Mouse (Mus musculus) c-Kit-positive CD71-positive TER-119-positive erythroid progenitor cells, embryonic 14.5 days (primary cell): Measurements from ENCODE around the gene Espnl.
A peak's percentile ranks its signal among the peaks of the same experiment; 100 is the strongest.

Source experiments
- DNase-seq: peaks from one replicate; pipeline ENCODE4 v3.0.0-alpha.2; 2013; ENCODE audit warnings: low spot score

The Espnl gene

DNA sequence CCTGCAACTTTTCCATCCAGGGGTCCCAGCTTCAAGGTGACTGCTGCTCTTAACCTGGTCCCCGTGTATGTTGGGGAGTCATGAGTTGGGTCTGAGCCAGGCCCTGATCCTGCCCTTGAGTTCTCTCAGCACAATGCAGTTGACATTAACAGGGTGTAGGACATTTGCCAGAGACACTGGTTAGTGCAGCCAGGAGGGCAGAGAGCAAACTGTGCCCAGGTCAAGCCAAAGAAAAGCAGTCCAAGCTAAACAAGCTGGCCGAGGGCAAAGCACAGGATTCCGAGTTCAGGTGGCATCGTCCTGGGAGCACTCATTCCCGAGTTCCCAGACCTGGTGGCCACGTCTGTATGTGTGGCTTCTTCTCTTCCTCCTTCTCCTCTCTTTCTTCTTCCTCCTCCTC lies 4.2 kb upstream of the Espnl start:
- no peak for DNase-seq

DNA sequence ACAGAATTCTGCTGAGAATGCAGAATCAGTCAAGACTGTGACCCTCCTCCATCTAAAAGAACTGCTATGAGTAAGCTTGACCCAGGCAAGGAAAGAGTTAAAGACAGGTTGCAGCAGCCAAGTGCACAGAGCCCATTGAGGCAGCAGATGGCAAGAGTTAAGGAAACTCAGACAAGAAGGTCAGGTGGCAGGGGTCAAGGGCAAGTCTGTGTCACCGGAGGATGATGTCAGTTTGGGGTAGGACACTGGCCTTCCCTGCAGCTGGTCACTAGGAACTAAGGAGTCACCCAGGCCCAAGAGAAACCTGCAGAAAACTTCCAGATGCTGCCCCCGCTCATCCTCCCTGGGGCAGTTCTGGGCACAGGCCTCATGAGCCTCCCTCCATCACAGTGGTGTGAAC lies 2.8 kb downstream of the Espnl start:
- no peak for DNase-seq

DNA sequence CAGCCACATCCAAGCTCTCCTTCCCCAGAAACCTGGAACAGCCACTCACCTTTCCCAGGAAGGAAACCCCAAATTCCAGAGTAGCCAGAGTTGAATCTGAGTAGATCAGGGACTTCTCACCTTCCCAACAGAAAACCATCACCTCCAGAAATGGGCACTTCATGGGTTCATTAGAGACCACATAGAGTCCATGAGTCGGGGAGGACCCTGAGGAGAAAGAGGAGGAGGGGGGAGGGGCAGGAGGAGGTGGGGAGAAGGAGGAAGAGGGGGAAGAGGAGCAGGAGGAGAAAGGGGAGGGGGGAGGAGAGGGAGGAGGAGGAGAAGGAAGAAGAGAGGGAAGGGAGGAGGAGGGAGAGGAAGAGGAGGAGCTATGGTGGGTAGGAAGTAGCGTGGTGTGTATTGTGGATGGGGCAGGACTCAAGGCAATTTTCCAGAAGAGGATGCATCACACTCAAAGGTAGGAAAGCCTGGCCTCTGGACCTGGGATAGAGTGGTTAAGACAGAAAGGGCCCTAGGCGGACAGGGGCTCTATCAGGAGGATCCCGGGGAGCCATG lies 3.7 kb downstream of the Espnl start:
- DNase-seq: no peak

DNA sequence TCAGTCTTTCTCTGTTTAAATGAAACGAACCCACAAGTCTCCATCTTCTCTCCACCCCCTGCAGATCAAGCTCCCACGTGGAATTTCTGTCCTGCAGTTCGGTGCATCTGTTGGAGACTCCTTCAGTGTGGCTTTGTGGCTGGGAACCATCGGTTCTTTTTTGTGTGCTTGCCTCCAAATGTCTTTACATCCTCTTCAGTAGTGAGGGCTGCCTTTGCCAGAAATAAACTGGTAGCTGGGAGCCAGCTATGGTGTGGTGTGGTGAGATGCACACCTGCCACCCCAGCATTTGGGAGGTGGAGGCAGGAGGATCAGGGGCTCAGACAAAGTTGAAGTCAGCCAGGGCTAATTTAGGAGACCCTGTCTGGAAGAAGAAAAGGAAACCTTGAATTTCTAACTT lies 10.2 kb downstream of the Espnl start:
- DNase-seq: no peak

DNA sequence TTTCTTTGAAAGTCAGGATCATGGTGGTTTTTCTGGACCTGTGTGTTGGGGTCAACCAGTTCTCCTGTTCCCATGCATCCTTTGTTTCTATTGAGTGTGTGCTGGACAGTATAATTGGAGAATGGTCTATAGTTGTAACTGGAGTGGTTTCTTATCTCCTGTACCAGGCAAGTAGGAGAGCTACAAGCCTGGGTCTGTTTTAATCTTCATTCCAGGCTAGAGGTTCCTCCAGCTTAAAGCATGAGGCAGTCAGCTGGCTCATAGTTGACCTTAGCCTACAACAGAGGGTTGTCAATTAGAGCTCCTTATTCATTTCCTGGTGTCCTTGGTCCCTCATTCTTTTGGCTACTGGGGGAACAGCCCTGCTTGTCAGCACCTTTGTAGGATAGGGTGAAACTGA lies 11.7 kb downstream of the Espnl start:
- no peak for DNase-seq

DNA sequence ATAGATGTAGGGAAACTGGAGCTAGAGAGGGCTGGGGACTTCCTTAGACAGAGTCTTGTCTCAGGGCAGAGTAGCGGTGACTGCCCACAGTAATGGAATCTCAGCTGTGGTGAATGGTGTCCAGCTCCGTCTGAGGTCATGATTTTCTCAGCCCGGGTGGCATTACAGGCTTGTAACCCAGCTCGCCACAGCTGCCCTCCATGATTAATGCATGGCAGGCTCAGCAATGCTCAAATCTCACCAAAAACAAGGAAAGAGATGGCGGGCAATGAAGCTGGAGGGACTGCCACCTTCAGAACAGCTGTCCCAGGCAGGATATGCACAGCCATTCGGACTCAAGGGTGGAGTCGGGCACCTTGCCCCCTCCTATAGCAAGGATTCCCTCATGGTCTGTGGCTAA lies 15.5 kb downstream of the Espnl start:
- no peak for DNase-seq

DNA sequence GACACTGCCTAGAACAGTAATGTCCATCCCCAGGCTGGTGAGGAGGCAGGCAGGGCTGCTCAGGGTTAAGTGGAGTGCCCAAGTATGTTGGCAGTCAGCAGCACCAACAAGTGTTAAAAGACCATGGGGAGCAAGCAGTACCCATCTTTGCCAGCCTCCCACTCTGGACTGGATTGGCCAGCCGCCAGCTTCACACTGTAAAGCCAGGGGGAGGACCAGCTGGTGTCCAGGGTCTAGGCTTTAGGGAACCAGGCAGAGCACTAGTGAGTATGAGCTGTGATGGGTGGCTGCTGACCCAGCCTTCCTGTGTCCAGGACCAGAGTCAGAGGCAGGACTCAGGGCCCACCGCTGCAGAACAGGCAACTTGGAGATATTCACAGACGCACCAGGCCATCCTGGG lies 22.1 kb downstream of the Espnl start:
- DNase-seq: no peak

DNA sequence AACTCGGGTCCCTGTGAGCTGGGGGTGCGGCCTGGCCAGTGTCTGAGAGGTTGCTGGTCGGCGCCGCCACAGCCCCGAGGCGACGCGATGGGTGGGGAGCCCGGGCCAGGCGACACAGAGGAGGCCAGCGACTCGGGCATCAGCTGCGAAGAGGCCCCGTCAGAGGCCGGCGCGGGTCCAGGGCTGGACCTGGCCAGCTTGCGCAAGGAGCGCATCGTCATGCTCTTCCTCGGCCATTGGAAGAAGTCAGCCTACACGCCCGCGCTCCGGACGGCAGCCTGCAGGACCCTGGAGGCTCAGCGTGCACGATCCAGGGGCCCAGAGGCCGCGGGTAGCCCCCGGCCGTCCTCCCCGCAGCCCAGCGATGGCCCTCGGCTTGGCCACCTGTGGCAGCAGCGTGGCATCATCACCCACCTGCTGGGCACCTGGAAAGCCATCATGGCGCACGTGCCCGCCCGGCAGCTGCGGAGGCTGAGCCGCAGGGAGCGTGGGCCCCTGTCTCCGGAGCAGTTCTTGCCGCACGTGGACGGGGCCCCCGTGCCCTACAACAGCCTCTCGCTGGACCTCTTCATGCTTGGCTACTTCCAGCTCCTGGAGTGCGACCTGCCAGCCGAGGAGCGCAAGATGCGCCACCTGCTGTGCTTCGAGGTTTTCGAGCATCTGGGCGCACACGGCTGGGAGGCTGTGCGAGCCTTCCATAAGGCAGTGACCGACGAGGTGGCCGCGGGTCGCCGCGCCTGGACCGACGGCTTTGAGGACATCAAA lies 23.2 kb downstream of the Espnl start:
- DNase-seq: no peak

DNA sequence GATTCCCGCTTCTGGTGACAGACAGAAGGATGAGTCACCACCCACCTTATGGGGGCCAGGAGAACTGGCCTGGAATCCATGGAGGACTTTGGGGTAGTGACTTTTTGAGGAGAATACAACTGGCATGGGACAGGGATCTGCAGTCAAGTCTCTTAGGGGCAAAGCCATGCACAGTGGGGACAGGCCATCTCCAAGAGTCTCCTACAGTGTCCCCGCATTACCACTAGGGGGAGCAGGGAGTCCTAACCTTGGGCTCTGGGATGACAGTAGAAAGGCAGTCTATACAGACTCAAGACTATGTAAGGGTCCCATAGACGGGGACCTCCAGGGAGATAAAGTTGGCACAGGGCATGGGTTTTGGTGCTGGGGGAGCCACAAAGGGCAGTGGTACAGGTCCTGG lies 25.0 kb downstream of the Espnl start:
- peak; percentile 68 for DNase-seq

DNA sequence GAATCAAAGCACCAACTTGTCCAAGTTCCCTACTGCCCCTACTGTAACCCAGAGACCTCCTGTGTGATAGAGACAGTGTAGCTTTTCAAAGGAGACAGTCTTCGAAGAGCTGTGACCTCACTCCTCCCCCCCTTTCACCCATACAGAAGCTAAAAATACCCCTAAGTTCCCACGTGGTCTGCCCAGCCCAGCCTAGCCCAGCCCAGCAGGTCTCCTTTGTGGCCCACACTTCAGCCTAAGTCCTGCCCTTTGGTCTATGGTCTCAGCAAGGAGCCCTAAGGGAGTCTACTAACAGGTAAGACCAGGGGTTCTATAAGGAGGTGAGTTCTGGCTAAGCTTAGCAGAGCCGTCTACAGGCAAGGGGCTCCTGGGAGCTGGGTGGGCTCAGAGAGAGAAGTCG lies 29.0 kb downstream of the Espnl start, which contains the start of gene Klhl30:
TSS of gene Klhl30 (plus strand) at position 176 of the 400 bp plus-strand sequence.
- no peak for DNase-seq

DNA sequence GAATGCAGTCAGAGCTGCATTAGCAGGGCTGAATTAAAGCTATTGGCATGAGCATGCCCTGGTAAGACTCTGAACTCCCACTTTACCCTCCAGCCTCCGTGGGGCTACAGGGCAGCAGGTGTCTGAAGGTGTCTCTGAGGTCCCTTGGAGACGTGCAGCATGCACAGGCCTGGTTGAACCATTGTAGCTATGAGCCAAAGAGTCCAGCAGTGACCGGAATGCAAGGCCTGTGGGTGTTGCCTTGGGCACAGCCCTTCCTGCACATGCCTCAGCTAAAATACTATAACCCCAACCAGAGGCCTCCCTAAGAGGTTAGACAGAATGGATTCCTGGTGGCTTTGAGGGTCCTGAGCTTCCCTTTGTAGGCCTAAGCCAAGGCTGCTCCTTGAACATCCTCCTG lies 29.4 kb downstream of the Espnl start:
- DNase-seq: no peak

DNA sequence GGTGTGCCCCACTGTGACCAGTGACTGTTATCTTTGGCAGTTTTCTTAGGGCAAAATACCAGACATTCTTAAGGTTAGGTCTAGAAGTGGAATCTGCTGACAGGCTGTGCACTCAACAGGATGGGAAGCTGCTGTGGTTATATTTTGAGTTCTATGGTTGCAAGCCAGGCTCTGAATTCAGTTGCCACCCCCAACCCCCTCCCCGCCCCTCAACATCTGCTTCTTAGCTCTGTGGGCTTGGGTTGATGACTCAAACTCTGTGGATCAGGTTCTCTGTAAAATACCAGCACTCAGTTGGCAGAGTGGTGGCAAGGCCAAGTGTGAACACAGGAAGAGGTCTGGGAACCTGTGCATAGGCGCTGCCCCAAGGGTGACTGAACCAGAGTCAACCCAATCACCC lies 30.4 kb downstream of the Espnl start:
- no peak for DNase-seq

DNA sequence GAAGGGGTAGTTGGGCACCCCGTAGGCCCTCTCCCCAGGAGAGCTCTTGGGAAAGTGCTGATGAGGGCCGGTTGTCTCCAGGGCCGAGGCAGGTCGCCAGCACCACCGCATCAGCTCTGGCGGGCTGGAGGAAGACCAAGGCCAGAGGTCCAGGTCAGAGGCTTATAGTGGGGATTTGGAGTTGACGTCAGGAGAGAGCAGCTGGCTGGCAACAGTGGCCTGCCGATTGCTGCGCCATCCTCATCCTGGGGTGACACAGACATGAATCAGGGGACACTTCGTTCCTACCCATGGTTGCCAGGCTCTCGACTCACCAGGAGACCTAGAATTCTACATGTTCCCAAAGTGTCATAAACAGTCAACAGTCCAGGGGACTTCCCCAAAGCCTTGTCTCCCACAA lies 34.2 kb downstream of the Espnl start:
- no peak for DNase-seq

DNA sequence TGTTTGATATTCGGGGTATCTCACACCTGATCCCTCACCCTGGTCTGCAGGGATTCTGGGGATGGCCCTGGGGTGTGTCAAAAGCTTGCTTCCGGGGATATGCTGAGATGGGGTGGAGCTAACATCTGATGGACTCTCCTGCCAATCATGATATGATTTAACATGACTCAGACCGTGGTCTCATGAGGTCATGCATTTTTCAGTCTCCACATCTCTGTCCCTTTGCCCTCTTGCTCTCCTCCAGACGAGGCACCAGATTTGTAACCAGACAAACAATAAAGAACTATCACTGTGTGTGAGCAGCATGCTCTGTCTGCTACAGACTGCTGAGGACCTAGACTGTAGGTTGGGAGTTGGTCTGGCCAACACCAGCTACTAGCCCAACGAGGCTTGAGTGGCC lies 40.2 kb downstream of the Espnl start:
- DNase-seq: no peak

DNA sequence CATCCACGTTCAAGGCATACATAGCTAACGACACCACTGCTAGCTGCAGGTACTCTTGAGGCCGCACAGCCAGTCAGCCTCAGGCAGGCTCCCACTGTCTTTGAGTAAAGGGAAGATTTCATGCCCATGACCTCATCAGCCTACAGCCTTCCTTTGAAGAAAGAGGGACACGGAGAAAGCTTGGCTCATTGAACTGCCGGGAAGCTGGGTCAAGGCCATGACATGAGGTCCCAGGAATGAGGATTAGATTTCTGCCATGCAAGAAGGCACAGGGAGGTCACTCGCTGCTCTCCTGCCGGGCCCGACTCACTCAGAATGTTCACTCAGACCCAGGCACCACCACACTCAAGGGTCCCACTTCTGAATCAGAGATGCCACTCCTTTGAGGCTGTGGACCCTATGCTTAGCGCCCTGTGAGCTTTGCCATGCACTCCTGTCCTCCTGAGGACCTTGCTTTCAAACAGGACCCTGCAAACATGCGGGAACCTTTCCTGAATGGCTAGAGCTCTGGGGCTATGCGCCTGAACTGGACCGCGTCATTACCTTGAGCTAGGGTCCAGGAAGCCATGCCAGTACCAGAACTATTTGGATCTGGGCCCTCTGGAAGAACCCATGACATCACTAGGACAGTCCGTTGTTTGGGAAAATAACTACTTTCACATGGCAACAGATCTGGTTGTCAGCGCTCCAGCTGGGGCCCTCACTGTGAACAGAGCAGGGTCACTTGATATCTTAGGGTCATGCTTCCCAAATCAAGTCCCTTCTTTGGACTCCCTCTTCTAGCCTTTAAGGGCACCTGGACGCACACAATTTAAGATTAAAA lies 43.2 kb downstream of the Espnl start:
- DNase-seq: no peak

DNA sequence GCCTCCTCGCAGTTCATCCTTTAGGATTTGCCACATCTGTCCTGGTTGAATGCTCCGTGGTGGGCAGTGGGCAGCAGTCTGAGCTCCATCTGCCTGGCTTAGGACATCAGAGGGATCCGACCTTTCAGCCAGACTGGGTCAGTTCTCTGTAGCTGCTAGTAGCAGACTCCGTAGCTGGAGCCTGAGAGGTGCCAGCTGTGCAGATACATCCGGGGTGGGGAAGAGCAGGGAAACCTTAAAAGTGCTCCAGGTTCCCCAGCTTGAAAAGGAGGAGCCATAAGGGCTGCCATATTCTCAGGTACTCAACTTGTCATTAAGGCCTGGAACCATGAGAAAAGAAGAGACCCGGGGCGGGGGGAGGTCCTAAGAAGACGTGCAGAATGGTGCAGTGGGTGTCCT lies 43.9 kb downstream of the Espnl start:
- no peak for DNase-seq

DNA sequence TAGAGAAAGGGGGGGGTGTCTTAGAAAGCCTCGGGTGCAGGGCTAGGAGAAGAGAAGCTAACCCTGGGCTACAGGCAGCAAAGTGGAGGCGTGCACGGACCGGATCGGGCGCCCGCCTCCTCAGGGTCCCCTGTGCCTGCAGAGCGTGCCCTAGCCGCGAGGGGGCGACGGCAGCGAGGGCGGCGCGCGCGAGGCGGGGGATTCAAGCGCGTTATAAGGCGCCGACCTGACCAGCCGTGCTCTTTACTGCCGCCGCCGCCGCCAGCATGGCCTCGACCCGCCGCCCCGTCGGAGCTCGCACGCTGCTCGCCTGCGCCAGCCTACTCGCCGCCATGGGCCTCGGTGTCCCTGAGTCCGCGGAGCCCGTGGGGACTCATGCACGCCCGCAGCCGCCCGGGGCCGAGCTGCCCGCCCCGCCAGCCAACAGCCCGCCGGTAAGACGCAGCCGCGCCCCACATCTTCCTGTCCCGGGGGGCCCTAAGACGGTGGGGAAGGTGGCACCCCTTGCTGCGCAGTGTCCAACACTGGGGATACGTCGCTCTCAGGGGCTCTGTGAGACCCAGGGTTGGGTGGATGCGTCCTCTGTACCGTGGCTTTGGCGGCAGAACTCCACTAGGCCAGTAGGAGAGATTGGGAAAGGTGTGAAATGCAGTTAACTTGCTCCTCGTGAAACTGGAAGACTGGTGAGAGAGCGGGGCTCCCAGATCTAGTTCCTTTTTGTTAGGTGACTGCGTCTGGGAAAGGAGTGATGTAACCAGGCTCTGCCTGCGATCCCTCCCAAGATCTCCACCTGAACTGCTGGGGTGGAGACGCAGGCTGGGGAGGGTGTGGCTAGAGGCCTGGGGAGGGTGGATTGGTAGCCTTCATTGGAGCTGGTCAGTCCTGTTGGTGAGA lies 44.6 kb downstream of the Espnl start, which contains the start of gene Erfe:
TSS of gene Erfe (plus strand) at position 216 of the 894 bp plus-strand sequence.
- DNase-seq: peak; percentile 77

DNA sequence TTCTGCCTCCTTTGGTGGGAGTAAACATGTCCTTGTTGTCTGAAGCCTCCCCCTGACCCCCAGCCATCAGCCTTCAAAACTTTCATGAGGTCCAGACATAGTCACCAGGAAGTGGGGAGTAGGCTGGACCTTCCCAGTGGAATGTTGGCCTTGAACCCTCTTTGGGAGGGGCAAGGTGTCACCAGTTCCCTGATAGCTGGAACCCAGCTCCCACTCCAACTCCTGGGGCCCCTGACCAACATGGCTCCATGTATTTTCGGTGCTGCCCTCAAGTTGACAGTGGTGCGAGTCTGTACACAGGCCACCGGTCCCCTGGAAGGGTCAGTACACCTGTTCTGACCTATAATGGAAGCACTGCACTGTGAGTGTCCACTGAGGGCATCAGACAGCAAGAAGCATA lies 45.4 kb downstream of the Espnl start:
- no peak for DNase-seq

DNA sequence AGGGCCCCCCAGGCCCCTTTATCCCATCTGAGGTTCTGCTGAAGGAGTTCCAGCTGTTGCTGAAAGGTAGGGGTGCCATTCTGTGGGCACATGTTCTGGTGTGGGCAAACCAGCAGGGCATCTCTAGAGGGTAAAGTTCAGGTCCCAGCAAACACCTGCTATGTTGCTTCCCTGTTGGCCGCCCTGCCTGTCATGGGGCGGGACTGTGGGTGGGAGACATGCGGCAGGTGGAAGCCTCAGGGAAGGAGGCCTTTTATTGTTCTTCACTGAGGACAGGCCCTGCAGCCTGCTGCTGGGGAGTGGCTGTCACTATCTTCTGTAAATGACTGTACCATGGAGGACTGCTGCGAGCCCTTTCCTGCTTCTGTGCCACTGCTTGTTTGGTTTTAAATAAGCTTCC lies 47.5 kb downstream of the Espnl start:
- DNase-seq: no peak

DNA sequence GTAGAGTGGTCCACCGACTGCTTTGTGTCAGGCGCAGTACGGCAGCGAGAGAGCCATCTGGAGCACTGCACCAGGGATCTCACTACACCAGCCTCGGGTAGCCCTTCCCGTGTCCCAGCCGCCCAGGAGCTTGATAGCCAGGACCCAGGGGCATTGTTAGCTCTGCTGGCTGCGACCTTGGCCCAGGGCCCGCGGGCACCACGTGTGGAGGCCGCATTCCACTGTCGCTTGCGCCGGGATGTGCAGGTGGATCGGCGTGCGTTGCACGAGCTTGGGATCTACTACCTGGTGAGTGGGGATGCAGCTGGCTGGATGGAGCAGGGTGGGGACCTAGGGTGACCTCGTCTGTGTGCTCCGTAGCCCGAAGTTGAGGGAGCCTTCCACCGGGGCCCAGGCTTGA lies 48.2 kb downstream of the Espnl start:
- DNase-seq: no peak

DNA sequence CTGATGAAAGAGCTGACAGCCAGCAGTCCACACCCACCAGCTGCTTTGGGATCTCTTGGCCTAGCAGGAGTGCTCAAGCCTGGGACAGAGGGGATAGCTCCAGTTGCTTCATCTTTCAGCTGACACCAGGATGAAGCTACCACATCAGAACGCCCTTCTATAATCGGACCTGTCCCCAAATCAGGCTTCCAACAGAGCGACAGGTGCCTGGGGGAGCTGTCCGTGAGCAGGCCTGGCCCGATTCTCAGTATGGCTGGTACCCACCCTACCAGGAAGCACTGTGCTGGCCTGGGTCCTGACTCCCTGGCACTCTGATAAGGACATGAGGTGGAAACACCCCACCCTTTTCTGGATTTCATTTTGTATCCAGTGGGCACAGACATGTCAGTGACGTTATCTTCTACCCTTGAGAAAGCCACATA lies 51.5 kb downstream of the Espnl start:
- peak; percentile 87 for DNase-seq

DNA sequence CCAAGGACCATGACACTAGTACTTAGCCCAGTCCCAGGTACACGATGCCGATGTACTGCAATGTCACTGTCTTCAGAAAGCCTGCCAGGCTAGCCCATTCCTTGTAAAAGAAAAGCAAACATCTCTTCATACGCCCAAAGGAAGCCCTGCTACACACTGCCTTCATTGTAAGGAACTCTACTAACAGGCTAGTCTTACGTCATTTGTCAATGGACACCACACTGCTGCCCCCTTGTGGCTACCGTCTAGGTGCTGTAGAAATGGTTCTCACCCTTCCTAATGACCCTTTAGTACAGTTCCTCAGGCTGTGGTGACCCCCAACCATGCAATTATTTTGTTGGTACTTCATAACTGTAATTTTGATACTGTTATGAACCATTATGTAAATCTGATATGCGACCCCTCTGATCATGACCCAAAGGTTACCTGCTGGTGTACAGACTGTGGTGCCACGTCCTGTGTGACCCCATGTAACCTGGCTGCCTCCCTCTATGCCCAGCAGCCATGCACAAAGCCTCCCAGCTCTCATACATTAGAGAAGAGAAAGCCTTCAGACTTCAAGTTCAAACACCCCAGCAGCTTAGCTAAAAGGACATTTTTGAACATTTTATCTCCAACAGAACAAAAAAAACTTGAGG lies 58.7 kb downstream of the Espnl start:
- DNase-seq: peak; percentile 82
